Mouse (Mus musculus) cerebellum, adult 2 months (tissue): ENCODE data around the gene Tlr2.

Experiments
- CTCF ChIP-seq: fragments of 200-500 bp; IDR thresholded peaks from 2 replicates; pipeline ENCODE4 v1.5.1; 2011; ENCODE audit warnings: low read depth, mild to moderate bottlenecking, control low read depth, low read length, moderate library complexity, borderline replicate concordance; ENCODE audit not compliant: insufficient read depth
- POLR2A ChIP-seq: fragments of 200-500 bp; IDR thresholded peaks from 2 replicates; pipeline ENCODE4 v1.6.1; 2011; ENCODE audit warnings: low read length, control low read depth, borderline replicate concordance; ENCODE audit not compliant: insufficient read depth

GRCm38 (mm10) chr3:83862956-83863355, 21.4 kb upstream of the Tlr2 start:
- TF ChIP-seq POLR2A = no peak
- no peak for TF ChIP-seq CTCF
